ENCODE assay signal across 10 mouse cellular contexts in the genomic region with DNA sequence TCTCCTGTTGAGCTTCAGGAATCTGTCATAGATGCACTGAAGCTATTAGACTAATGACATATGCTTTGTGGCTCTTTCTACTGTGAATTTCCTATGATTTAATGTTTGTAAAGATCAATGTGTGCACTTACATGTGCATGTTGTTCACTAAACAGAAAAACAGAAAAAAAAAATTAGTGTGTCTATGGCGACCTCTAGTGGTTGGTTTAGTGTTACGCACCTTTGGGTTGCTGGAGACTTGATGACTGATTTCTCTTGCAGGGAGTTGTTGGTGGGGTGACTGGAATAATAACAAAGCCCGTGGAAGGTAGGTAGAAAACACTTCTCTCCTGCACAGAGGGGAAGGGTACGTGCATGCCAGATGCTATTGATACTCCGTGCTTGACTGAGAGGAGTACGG.
DNase-seq lines count a peak whose midpoint lies in the region; TF ChIP-seq lines count a peak whose summit lies in the region.
"Had no signal": no experiment of that assay in that cellular context is flagged by ENCODE, and none has a peak within 500 bp of the region (broad histone marks: within the 10 kb centered on the region; RNA-seq: fewer than 3 reads in every experiment).

No protein-coding gene starts in this region.

- H3K27ac ChIP-seq in heart, adult 2 months: no peak overlapping the region
- H3K27ac ChIP-seq: embryonic facial prominence, embryonic 12.5 days; liver, embryonic 13.5 days had no signal

- peak; percentile 82 for TF ChIP-seq CTCF in heart, adult 2 months (IDR thresholded peaks at IDR 0.05)

- H3K79me2 ChIP-seq in heart, adult 2 months (replicated peaks; ENCODE audit: control insufficient read depth, insufficient read depth, low read length): no peaks in the 10 kb centered on the region

- H3K36me3 ChIP-seq in heart, adult 2 months (ENCODE audit: control insufficient read depth, insufficient read depth, low read length): no peaks in the 10 kb centered on the region

- no peak for DNase-seq in heart, adult 2 months
- no peak for DNase-seq in heart, adult 9 months (ENCODE audit: low spot score in 2 of 2)
- peak; percentile 7 for DNase-seq in ovary, postnatal 14 days (ENCODE audit: low spot score)
- DNase-seq in ovary, postnatal 10 days (ENCODE audit: low spot score): no peak
- peak; percentile 65 for DNase-seq in embryo, embryonic 11 days
- DNase-seq in skeletal muscle tissue, adult 2 months (ENCODE audit: low read depth, low spot score): peak; percentile 18
- DNase-seq in thymus, postnatal 36 days: no peak
- no peak for DNase-seq in right cerebral cortex, postnatal 4 days
- DNase-seq: liver, embryonic 13.5 days had no signal

- H3K4me3 ChIP-seq in heart, adult 2 months: no peak overlapping the region
- H3K4me3 ChIP-seq: embryonic facial prominence, embryonic 12.5 days; liver, embryonic 13.5 days had no signal

- H3K9ac ChIP-seq in heart, adult 2 months (ENCODE audit: low read depth, low read length): no peak overlapping the region
- H3K9ac ChIP-seq: embryonic facial prominence, embryonic 12.5 days; liver, embryonic 13.5 days had no signal

- no peaks in the 10 kb centered on the region for H3K4me1 ChIP-seq in heart, adult 2 months (ENCODE audit: control insufficient read depth, insufficient read depth, low read length)
- H3K4me1 ChIP-seq: embryonic facial prominence, embryonic 12.5 days; liver, embryonic 13.5 days had no signal

- no peak for TF ChIP-seq EP300 in heart, adult 2 months (IDR thresholded peaks at IDR 0.05; ENCODE audit: insufficient read depth, low read depth, low read length)

- 48% methylated on average over 6 of the region's 6 CpGs for WGBS in heart, adult 2 months

- intact Hi-C loops in heart, adult 2 months (cut with DNase I): loop anchor here (2.0 kb wide), 1 partner anchor 215 kb away; the partner anchor contains the start of gene C2cd4b

- TF ChIP-seq POLR2A in heart, adult 2 months (IDR thresholded peaks at IDR 0.05; ENCODE audit: insufficient read depth, low read depth, low read length): no peak

- no peaks in the 10 kb centered on the region for H3K27me3 ChIP-seq in heart, adult 2 months (ENCODE audit: control insufficient read depth, insufficient read depth, low read length)
- H3K27me3 ChIP-seq: embryonic facial prominence, embryonic 12.5 days; liver, embryonic 13.5 days had no signal

Comparison
In these comparisons a context has a peak if more than half of its experiments do, and no peak if none do; other contexts are left out.
1. DNase-seq: peak in ovary, postnatal 14 days (single experiment), embryo, embryonic 11 days (single experiment) and skeletal muscle tissue, adult 2 months (single experiment); none in heart, adult 2 months (0 of 2), heart, adult 9 months (0 of 2), ovary, postnatal 10 days (single experiment), thymus, postnatal 36 days (0 of 2) and right cerebral cortex, postnatal 4 days (single experiment).